Mouse (Mus musculus) heart, embryonic 12.5 days (tissue): ENCODE results near the gene Eif4g3. TPM values are rescaled to one million over a fixed set of nuclear protein-coding genes. Genes with fewer than 3 reads are reported as not detected.

ENCODE experiments used
- ATAC-seq: fragments of 200-750 bp; cut with Nextera tagmentation; 2 replicates; pipeline ENCODE4 v1.8.0; 2017; ENCODE audit warnings: moderate TSS enrichment, moderate library complexity; ENCODE audit not compliant: insufficient number of reproducible peaks, low FRiP score
- H3K27ac ChIP-seq: fragments of 300-500 bp; sonication (generic); 2 replicates; pipeline ENCODE4 v1.5.1; 2016; ENCODE audit warnings: mild to moderate bottlenecking, moderate library complexity; ENCODE audit not compliant: poor library complexity, severe bottlenecking
- H3K27me3 ChIP-seq: fragments of 300-500 bp; sonication (generic); replicated peaks from 2 replicates; pipeline ENCODE4 v1.6.1; 2016; ENCODE audit warnings: mild to moderate bottlenecking, moderate library complexity
- H3K36me3 ChIP-seq: fragments of 300-500 bp; sonication (generic); 2 replicates; pipeline ENCODE4 v1.6.1; 2016; ENCODE audit warnings: mild to moderate bottlenecking, moderate library complexity
- H3K4me1 ChIP-seq: fragments of 300-500 bp; sonication (generic); replicated peaks from 2 replicates; pipeline ENCODE4 v1.6.1; 2016; ENCODE audit warnings: mild to moderate bottlenecking
- H3K4me2 ChIP-seq: fragments of 300-500 bp; sonication (generic); 2 replicates; pipeline ENCODE4 v1.6.1; 2016; ENCODE audit warnings: mild to moderate bottlenecking, moderate library complexity
- H3K4me3 ChIP-seq: fragments of 300-500 bp; sonication (generic); 2 replicates; pipeline ENCODE4 v1.5.1; 2016; ENCODE audit warnings: mild to moderate bottlenecking
- H3K9ac ChIP-seq: fragments of 300-500 bp; sonication (generic); 2 replicates; pipeline ENCODE4 v1.6.1; 2016; ENCODE audit warnings: mild to moderate bottlenecking, moderate library complexity
- H3K9me3 ChIP-seq: fragments of 300-500 bp; sonication (generic); replicated peaks from 2 replicates; pipeline ENCODE4 v1.6.1; 2016; ENCODE audit warnings: mild to moderate bottlenecking, moderate library complexity
- whole genome bisulfite sequencing: fragments of 180-500 bp; shearing (Covaris S2); methylation state at CpG from one replicate; pipeline ENCODE4 v1.1.7; 2016; 5-methylcytosine and 5-hydroxymethylcytosine counted together
- polyA plus RNA-seq: library from polyadenylated mRNA; unstranded; fragments of >200 nt; fragmentation: Nextera tagmentation; extraction: Ambion mirVana; gene quantifications from 2 replicates; pipeline ENCODE4 v1.2.1, GENCODE M21; 2016

The Eif4g3 gene
- polyA plus RNA-seq, 1 experiment from 2014 or later = 32.7 TPM

- Histone ChIP-seq H3K36me3 (peaks cover 90% of the 10 kb centered on the region), H3K4me1 (peaks cover 18% of the 10 kb centered on the region)
- WGBS = 85% methylated on average over 5 of the region's 5 CpGs
Measured at GRCm38 (mm10) chr4:138192561-138192960, 199.7 kb downstream of the Eif4g3 start.

DNA sequence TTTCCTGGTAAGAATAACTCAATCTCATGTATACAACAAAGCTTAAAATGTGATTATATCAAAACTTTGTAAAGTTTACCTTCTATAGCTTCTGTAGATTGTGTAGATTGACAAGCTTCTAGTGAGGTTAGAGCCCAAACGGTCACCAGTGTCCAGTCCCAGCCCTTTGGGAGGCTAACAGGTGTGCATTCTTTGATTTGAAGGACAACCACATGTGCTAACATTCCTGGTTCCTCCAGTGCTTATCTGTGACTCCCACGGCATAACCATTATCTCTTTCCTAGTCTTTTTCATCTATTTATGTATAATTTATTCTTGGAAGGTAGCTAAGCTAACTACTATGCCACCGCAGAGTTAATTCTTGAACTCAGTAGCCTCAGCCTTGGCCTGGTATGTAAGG, 207.9 kb downstream of the Eif4g3 start:
- peaks cover 92% of the 10 kb centered on the region for H3K36me3 ChIP-seq
- WGBS = 73% methylated on average over 3 of the region's 3 CpGs
- H3K9ac ChIP-seq = no peak overlapping the region
- no peaks in the 10 kb centered on the region for H3K27me3 ChIP-seq
- no peak for ATAC-seq
- no peaks in the 10 kb centered on the region for H3K9me3 ChIP-seq
- H3K4me1 ChIP-seq = no peaks in the 10 kb centered on the region
- H3K4me3 ChIP-seq = no peak overlapping the region
- H3K4me2 ChIP-seq = no peak overlapping the region
- no peak overlapping the region for H3K27ac ChIP-seq

More at GRCm38 (mm10) chr4:138192561-138192960, 199.7 kb downstream of the Eif4g3 start:
- Histone ChIP-seq H3K9me3 (no peaks in the 10 kb centered on the region), H3K27me3 (no peaks in the 10 kb centered on the region), H3K4me2 (no peak overlapping the region), H3K27ac (no peak overlapping the region), H3K4me3 (no peak overlapping the region), H3K9ac (no peak overlapping the region)
- ATAC-seq = no peak

- H3K4me2 ChIP-seq = no peak overlapping the region
- H3K27ac ChIP-seq = no peak overlapping the region
- H3K27me3 ChIP-seq = no peaks in the 10 kb centered on the region
- H3K4me1 ChIP-seq = no peaks in the 10 kb centered on the region
- H3K9me3 ChIP-seq = no peaks in the 10 kb centered on the region
- WGBS = 46% methylated on average over 9 of the region's 9 CpGs
- H3K4me3 ChIP-seq = no peak overlapping the region
- ATAC-seq = no peak
- H3K9ac ChIP-seq = no peak overlapping the region
- peaks cover 90% of the 10 kb centered on the region for H3K36me3 ChIP-seq
Measured at GRCm38 (mm10) chr4:138201696-138202095, 208.9 kb downstream of the Eif4g3 start.

- Histone ChIP-seq H3K9ac (no peak overlapping the region), H3K36me3 (peaks cover 43% of the 10 kb centered on the region), H3K27me3 (no peaks in the 10 kb centered on the region), H3K9me3 (no peaks in the 10 kb centered on the region), H3K27ac (no peak overlapping the region), H3K4me3 (no peak overlapping the region), H3K4me1 (no peaks in the 10 kb centered on the region), H3K4me2 (no peak overlapping the region)
- WGBS = 79% methylated on average over 5 of the region's 5 CpGs
- ATAC-seq = no peak
Measured at GRCm38 (mm10) chr4:138210116-138210515, 217.3 kb downstream of the Eif4g3 start.

- Histone ChIP-seq H3K9ac (no peak overlapping the region), H3K36me3 (peaks cover 14% of the 10 kb centered on the region), H3K4me2 (no peak overlapping the region), H3K27me3 (no peaks in the 10 kb centered on the region), H3K27ac (no peak overlapping the region), H3K4me1 (peaks cover 14% of the 10 kb centered on the region), H3K9me3 (no peaks in the 10 kb centered on the region), H3K4me3 (no peak overlapping the region)
- 84% methylated on average over 3 of the region's 3 CpGs for WGBS
- ATAC-seq = no peak
Measured at GRCm38 (mm10) chr4:138213861-138214260, 221.0 kb downstream of the Eif4g3 start.

- Histone ChIP-seq H3K9me3 (no peaks in the 10 kb centered on the region), H3K36me3 (no peaks in the 10 kb centered on the region), H3K4me3 (peak overlapping the region; percentile 87), H3K9ac (peak overlapping the region; percentile 98), H3K27ac (peak overlapping the region; percentile 99), H3K27me3 (no peaks in the 10 kb centered on the region), H3K4me2 (peak overlapping the region; percentile 84), H3K4me1 (peaks cover 31% of the 10 kb centered on the region)
- WGBS = 47% methylated on average over 13 of the region's 13 CpGs
- no peak for ATAC-seq
Measured at GRCm38 (mm10) chr4:138215671-138216199, 222.9 kb downstream of the Eif4g3 start.

DNA sequence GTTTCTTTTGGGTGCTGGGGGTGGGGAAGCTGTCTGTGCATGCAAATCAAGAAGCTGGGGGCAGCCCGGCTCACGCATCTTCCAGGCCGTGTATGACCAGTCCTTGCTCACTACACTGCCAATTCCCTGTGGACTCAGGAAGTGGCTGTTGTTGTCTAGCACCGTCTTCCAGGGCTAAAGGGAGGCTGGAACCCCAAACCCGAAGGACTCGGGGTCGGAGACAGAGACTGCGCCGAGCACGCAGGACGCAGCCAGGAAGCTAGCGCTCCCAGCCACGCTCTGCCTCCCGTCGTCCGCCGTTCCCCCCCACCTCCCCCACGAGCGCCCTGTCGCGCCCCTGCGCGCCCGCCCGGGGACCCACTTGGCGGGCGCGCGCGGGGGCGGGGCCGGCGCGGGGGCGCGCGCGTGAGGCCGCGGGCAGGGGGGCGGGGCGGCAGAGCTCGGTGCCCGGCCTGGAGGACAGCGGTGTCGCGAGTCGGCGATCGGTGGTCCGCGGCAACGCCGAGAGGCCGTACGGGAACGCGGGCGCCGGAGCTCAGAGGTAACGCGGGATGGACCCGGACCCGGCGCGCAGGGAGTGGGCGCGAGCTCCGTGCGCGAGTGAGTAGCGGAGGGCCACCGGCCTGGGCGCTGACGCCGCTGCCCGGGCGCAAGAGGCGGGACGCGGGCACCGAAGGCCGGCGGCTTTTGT, 223.5 kb downstream of the Eif4g3 start, which contains the start of gene Hp1bp3:
TSS of gene Hp1bp3 (plus strand) at position 97 of the 691 bp plus-strand sequence.
- peaks cover 33% of the 10 kb centered on the region for H3K4me1 ChIP-seq
- H3K36me3 ChIP-seq = no peaks in the 10 kb centered on the region
- H3K27me3 ChIP-seq = no peaks in the 10 kb centered on the region
- peak within 1 kb of the TSS; percentile 87 for H3K4me3 ChIP-seq
- under 1% methylated on average over 78 of the region's 84 CpGs for WGBS
- peak within 1 kb of the TSS; percentile 98 for H3K9ac ChIP-seq
- peak; percentile 76 for ATAC-seq
- peak within 1 kb of the TSS; percentile 84 for H3K4me2 ChIP-seq
- peak within 1 kb of the TSS; percentile 99 for H3K27ac ChIP-seq
- H3K9me3 ChIP-seq = no peaks in the 10 kb centered on the region

DNA sequence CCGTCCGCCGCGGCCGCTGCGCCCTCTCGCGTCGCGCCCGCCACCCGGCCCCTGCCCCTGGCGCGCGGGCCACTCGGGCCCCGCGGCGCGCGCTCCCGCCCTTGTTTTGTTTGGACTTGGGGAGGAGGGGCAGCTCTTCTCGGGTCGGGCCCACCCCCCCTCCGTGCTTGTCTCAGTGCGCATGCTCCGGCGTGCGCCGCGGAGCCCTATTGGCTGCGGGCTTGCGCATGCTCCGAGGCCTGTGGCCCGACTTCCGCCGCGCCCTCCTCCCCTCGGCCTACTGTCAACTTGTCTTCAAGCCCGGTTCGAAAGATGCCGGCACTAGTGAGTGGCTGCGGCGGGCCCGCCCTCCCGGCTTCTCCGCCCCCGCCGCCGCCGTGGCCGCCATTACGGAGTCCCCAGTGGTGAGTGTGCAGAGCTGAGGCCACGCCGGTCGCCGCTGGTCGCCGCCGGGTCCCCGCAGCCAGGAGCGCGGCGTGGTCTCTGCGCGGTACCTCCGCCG, 224.1 kb downstream of the Eif4g3 start:
- peak overlapping the region; percentile 84 for H3K4me2 ChIP-seq
- under 1% methylated on average over 49 of the region's 68 CpGs for WGBS
- H3K4me1 ChIP-seq = peaks cover 33% of the 10 kb centered on the region
- ATAC-seq = peak; percentile 97
- no peaks in the 10 kb centered on the region for H3K27me3 ChIP-seq
- H3K4me3 ChIP-seq = peak overlapping the region; percentile 87
- H3K9me3 ChIP-seq = no peaks in the 10 kb centered on the region
- peaks cover under 1% of the 10 kb centered on the region for H3K36me3 ChIP-seq
- H3K9ac ChIP-seq = peak overlapping the region; percentile 98
- H3K27ac ChIP-seq = peak overlapping the region; percentile 99

DNA sequence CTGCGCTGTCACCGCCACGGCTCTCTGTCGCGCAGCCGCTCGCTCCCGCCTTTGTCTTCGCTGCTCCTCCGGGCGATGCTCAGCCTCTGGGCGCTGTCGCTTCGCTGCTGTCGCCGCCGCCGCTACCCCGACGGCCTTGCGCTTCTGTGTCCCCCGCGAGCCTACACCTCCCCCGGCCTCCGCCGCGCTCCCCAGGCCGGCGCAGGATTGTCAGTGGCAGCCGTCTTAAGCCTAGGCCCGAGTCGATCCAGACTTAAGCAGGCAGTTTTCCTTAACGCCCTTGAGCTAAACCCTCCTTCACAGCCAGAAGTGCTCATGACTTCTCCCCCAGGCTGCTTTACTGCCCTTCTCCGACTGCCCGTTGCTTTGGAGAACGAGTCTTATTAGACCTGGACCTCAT, 224.6 kb downstream of the Eif4g3 start:
- H3K36me3 ChIP-seq = peaks cover 6% of the 10 kb centered on the region
- H3K4me1 ChIP-seq = peaks cover 36% of the 10 kb centered on the region
- no peaks in the 10 kb centered on the region for H3K9me3 ChIP-seq
- peak overlapping the region; percentile 98 for H3K9ac ChIP-seq
- no peaks in the 10 kb centered on the region for H3K27me3 ChIP-seq
- WGBS = under 1% methylated on average over 36 of the region's 36 CpGs
- peak; percentile 22 for ATAC-seq
- peak overlapping the region; percentile 87 for H3K4me3 ChIP-seq
- peak overlapping the region; percentile 84 for H3K4me2 ChIP-seq
- H3K27ac ChIP-seq = peak overlapping the region; percentile 92

GRCm38 (mm10) chr4:138217951-138218685, 225.3 kb downstream of the Eif4g3 start:
- Histone ChIP-seq H3K4me1 (peaks cover 36% of the 10 kb centered on the region), H3K27me3 (no peaks in the 10 kb centered on the region), H3K4me2 (peak overlapping the region; percentile 84), H3K4me3 (peak overlapping the region; percentile 87), H3K36me3 (peaks cover 13% of the 10 kb centered on the region), H3K9ac (peak overlapping the region; percentile 98), H3K27ac (peak overlapping the region; percentile 92), H3K9me3 (no peaks in the 10 kb centered on the region)
- ATAC-seq = no peak
- WGBS = 73% methylated on average over 11 of the region's 11 CpGs

DNA sequence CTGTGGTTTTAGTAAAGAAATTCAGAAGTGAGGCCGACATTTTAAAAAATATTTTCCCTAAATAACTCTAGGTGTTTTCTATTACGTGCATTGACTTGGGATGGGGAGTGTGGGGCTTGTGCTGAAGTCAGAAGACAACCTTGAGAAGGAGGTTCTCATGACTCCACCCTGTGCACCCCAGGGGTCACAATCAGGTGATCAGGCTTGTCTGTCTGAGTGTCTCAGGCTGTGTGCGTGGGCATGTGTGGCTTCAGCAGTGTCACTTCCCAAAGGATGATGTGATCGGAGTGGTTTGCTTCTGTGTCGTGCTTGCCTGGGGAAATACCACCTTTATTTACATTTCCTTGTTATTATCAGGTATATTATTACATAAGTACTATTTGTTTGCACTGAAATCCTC, 226.5 kb downstream of the Eif4g3 start:
- no peak overlapping the region for H3K4me3 ChIP-seq
- no peaks in the 10 kb centered on the region for H3K27me3 ChIP-seq
- ATAC-seq = no peak
- H3K36me3 ChIP-seq = peaks cover 25% of the 10 kb centered on the region
- WGBS = 89% methylated on average over 5 of the region's 5 CpGs
- no peaks in the 10 kb centered on the region for H3K9me3 ChIP-seq
- no peak overlapping the region; the same call in 1 of the 2 replicates for H3K9ac ChIP-seq
- no peak overlapping the region for H3K4me2 ChIP-seq
- H3K27ac ChIP-seq = no peak overlapping the region
- peaks cover 36% of the 10 kb centered on the region for H3K4me1 ChIP-seq
